ENCODE assay signal across 8 mouse cellular contexts in genomic region chr6:82996740-82997315, GRCm38 (mm10). TPM values are rescaled to one million over a fixed set of nuclear protein-coding genes. Genes with fewer than 3 reads are reported as not detected.
DNase-seq lines count a peak whose midpoint lies in the region; ATAC-seq lines count a peak whose summit lies in the region.

No protein-coding gene starts in this region.

- no peaks in the 10 kb centered on the region for H3K36me3 ChIP-seq in hindbrain, embryonic 16.5 days (ENCODE audit: control insufficient read depth, insufficient read depth, low read length)
- no peaks in the 10 kb centered on the region for H3K36me3 ChIP-seq in macrophage (ENCODE audit: inconsistent target)

- no peak overlapping the region; the same call in 1 of the 2 replicates for H3K27ac ChIP-seq in hindbrain, embryonic 16.5 days (ENCODE audit: low read depth, low read length)
- peak overlapping the region; percentile 99 for H3K27ac ChIP-seq in macrophage

- peak; percentile 72 for DNase-seq in WW6 (ENCODE audit: low read depth, low spot score)
- DNase-seq in cerebellum, postnatal 4 days (ENCODE audit: low spot score in 2 of 2) = peak; percentile 68 to 89
- DNase-seq in gastrocnemius, adult 18-20 months (ENCODE audit: low spot score) = peak; percentile 94
- DNase-seq in left cerebral cortex, adult 18-20 months (ENCODE audit: low spot score in 2 of 2) = peak; percentile 90 to 92
- peak; percentile 94 for DNase-seq in right cerebral cortex, adult 18-20 months
- DNase-seq in urinary bladder, postnatal 10 days (ENCODE audit: low spot score) = peak; percentile 66

- ATAC-seq in hindbrain, embryonic 16.5 days = peak; percentile 98

- peak overlapping the region; percentile 28 for H3K9ac ChIP-seq in hindbrain, embryonic 16.5 days (ENCODE audit: low read depth, low read length)

- peak overlapping the region; percentile 45 for H3K4me2 ChIP-seq in hindbrain, embryonic 16.5 days (ENCODE audit: low read length)

- 14% methylated on average over 11 of the region's 11 CpGs for WGBS in hindbrain, embryonic 16.5 days
- WGBS in macrophage (ENCODE audit: missing documents) = under 1% methylated on average over 11 of the region's 11 CpGs

- peaks cover 2% of the 10 kb centered on the region for H3K79me2 ChIP-seq in macrophage (ENCODE audit: inconsistent target)

- peaks cover 3% of the 10 kb centered on the region; the same call in 1 of the 2 replicates for H3K4me1 ChIP-seq in hindbrain, embryonic 16.5 days (ENCODE audit: control insufficient read depth, insufficient read depth, low read depth, low read length)

- no peaks in the 10 kb centered on the region for H3K9me3 ChIP-seq in hindbrain, embryonic 16.5 days (ENCODE audit: control insufficient read depth, low read length)

- H3K27me3 ChIP-seq in hindbrain, embryonic 16.5 days (replicated peaks; ENCODE audit: control insufficient read depth, insufficient read depth, low read length) = no peaks in the 10 kb centered on the region

- 0 out of 2 replicates have a peak overlapping the region, but pooled peaks have one; percentile 4 for H3K4me3 ChIP-seq in hindbrain, embryonic 16.5 days (ENCODE audit: low read length)
- no peak overlapping the region; the same call in 1 of the 2 replicates for H3K4me3 ChIP-seq in macrophage (ENCODE audit: inconsistent target)

RNA-seq across cellular contexts. Expression of gene Dok1, which starts 36.4 kb away (rescaled TPM):
- total RNA-seq in gastrocnemius, adult 18-20 months (2021) = 1 to 10 TPM; 1.1 to 1.4 TPM
- 2.1 and 2.2 TPM in 2 replicates for polyA plus RNA-seq in hindbrain, embryonic 16.5 days (2015; fragmentation: Nextera tagmentation; extraction: Ambion mirVana)
- 1 to 10 TPM; 1.8 to 2.7 TPM for total RNA-seq in left cerebral cortex, adult 18-20 months (2021)
- 10 to 100 TPM in 22 of 26 experiments, 1 to 10 TPM in 4; 3.0 to 75.5 (median 33.8) TPM for total RNA-seq in macrophage (2018; cell fraction: chromatin; rRNA removed)
- 100 to 1,000 TPM in 5 of 26 experiments, 10 to 100 TPM in 21; 39.1 to 112 (median 71.5) TPM for total RNA-seq in macrophage (2018; cell fraction: cytosol; rRNA removed)
- 100 to 1,000 TPM in 3 of 26 experiments, 10 to 100 TPM in 23; 15.4 to 138 (median 60.7) TPM for total RNA-seq in macrophage (2018; cell fraction: nucleus; rRNA removed)
- 30.0 to 70.8 TPM (median 64.9 TPM) in 3 replicates for polyA plus RNA-seq in macrophage (2018)

RNA-seq across cellular contexts. Expression of gene Loxl3, which starts 37.1 kb away (rescaled TPM):
- total RNA-seq in gastrocnemius, adult 18-20 months (2021) = 1 to 10 TPM; 1.2 to 1.4 TPM
- polyA plus RNA-seq in hindbrain, embryonic 16.5 days (2015; fragmentation: Nextera tagmentation; extraction: Ambion mirVana) = 7.1 and 8.5 TPM in 2 replicates
- 1 to 10 TPM; 2.0 to 2.2 TPM for total RNA-seq in left cerebral cortex, adult 18-20 months (2021)
- 100 to 1,000 TPM in 5 of 26 experiments, 10 to 100 TPM in 18, 1 to 10 TPM in 3; 5.5 to 136 (median 38.4) TPM for total RNA-seq in macrophage (2018; cell fraction: chromatin; rRNA removed)
- 10 to 100 TPM in 9 of 26 experiments, 1 to 10 TPM in 17; 1.6 to 18.5 (median 5.9) TPM for total RNA-seq in macrophage (2018; cell fraction: cytosol; rRNA removed)
- 10 to 100 TPM in 22 of 26 experiments, 1 to 10 TPM in 4; 4.2 to 87.4 (median 28.4) TPM for total RNA-seq in macrophage (2018; cell fraction: nucleus; rRNA removed)
- polyA plus RNA-seq in macrophage (2018) = 6.0 to 8.2 TPM (median 7.6 TPM) in 3 replicates

RNA-seq across cellular contexts. Expression of gene M1ap, which starts 50.1 kb away (rescaled TPM):
- not detected for total RNA-seq in gastrocnemius, adult 18-20 months (2021)
- 0.41 TPM in 1 of 2 replicates, not detected in the other for polyA plus RNA-seq in hindbrain, embryonic 16.5 days (2015; fragmentation: Nextera tagmentation; extraction: Ambion mirVana)
- total RNA-seq in left cerebral cortex, adult 18-20 months (2021) = not detected
- total RNA-seq in macrophage (2018; cell fraction: chromatin; rRNA removed) = 1 to 10 TPM in 3 of 26 experiments, not detected in 23; 1.4 to 2.1 (median 1.6) TPM
- 1 to 10 TPM; 1.1 to 3.8 (median 2.4) TPM for total RNA-seq in macrophage (2018; cell fraction: cytosol; rRNA removed)
- total RNA-seq in macrophage (2018; cell fraction: nucleus; rRNA removed) = 1 to 10 TPM in 10 of 26 experiments, under 1 TPM in 3, not detected in 13; 0.53 to 2.6 (median 1.5) TPM
- 1.2 to 2.1 TPM (median 1.8 TPM) in 3 replicates for polyA plus RNA-seq in macrophage (2018)

RNA-seq across cellular contexts. Expression of gene Sema4f, which starts 57.3 kb away (rescaled TPM):
- total RNA-seq in gastrocnemius, adult 18-20 months (2021) = under 1 TPM in 1 of 2 experiments, not detected in 1; 0.07 TPM
- 21.9 and 24.8 TPM in 2 replicates for polyA plus RNA-seq in hindbrain, embryonic 16.5 days (2015; fragmentation: Nextera tagmentation; extraction: Ambion mirVana)
- 10 to 100 TPM; 37.8 to 41.2 TPM for total RNA-seq in left cerebral cortex, adult 18-20 months (2021)
- total RNA-seq in macrophage (2018; cell fraction: chromatin; rRNA removed) = under 1 TPM in 1 of 26 experiments, not detected in 25; 0.20 TPM
- under 1 TPM in 7 of 26 experiments, not detected in 19; under 0.01 to 0.06 (median 0.05) TPM for total RNA-seq in macrophage (2018; cell fraction: cytosol; rRNA removed)
- under 1 TPM in 2 of 26 experiments, not detected in 24; 0.32 to 0.38 TPM for total RNA-seq in macrophage (2018; cell fraction: nucleus; rRNA removed)
- polyA plus RNA-seq in macrophage (2018) = not detected in 3 replicates

RNA-seq across cellular contexts. Expression of gene Aup1, which starts 57.5 kb away (rescaled TPM):
- 100 to 1,000 TPM in 1 of 2 experiments, 10 to 100 TPM in 1; 94.0 to 101 TPM for total RNA-seq in gastrocnemius, adult 18-20 months (2021)
- 179 and 193 TPM in 2 replicates for polyA plus RNA-seq in hindbrain, embryonic 16.5 days (2015; fragmentation: Nextera tagmentation; extraction: Ambion mirVana)
- 100 to 1,000 TPM; 114 to 121 TPM for total RNA-seq in left cerebral cortex, adult 18-20 months (2021)
- 100 to 1,000 TPM; 162 to 586 (median 393) TPM for total RNA-seq in macrophage (2018; cell fraction: chromatin; rRNA removed)
- total RNA-seq in macrophage (2018; cell fraction: cytosol; rRNA removed) = 100 to 1,000 TPM; 226 to 433 (median 334) TPM
- total RNA-seq in macrophage (2018; cell fraction: nucleus; rRNA removed) = 100 to 1,000 TPM; 176 to 503 (median 306) TPM
- 192 to 272 TPM (median 246 TPM) in 3 replicates for polyA plus RNA-seq in macrophage (2018)
